Mouse (Mus musculus) thymus, adult 2 months (tissue): ENCODE measurements around the gene Osbpl8.

Source experiments
- CTCF ChIP-seq: fragments of 200-500 bp; IDR thresholded peaks from 2 replicates; pipeline ENCODE4 v1.5.1; 2012; ENCODE audit warnings: mild to moderate bottlenecking, control low read depth, low read length, moderate library complexity, borderline replicate concordance; ENCODE audit not compliant: control insufficient read depth, poor library complexity, insufficient read depth; ENCODE audit errors: extremely low read depth
- POLR2A ChIP-seq: fragments of 200-500 bp; IDR thresholded peaks from 2 replicates; pipeline ENCODE4 v1.6.1; 2012; ENCODE audit warnings: mild to moderate bottlenecking, low read length, control low read depth, moderate library complexity; ENCODE audit not compliant: control insufficient read depth, poor library complexity, insufficient read depth; ENCODE audit errors: extremely low read depth

- TF ChIP-seq CTCF (no peak), POLR2A (no peak)
Observed at GRCm38 (mm10) chr10:111336353-111336713, 171.8 kb downstream of the Osbpl8 start.
